Mouse (Mus musculus) hindbrain, postnatal 0 days (tissue): ENCODE measurements around the gene Col6a3. TPM values are rescaled to one million over a fixed set of nuclear protein-coding genes. Genes with fewer than 3 reads are reported as not detected.

ENCODE experiments used
- ATAC-seq: fragments of 200-750 bp; cut with Nextera tagmentation; 2 replicates; pipeline ENCODE4 v1.8.0; 2017; ENCODE audit warnings: mild to moderate bottlenecking, moderate TSS enrichment, moderate library complexity
- DNase-seq: peaks from one replicate; pipeline ENCODE4 v3.0.0-alpha.2; 2015; ENCODE audit warnings: low spot score
- H3K27ac ChIP-seq: fragments of 300-500 bp; sonication (generic); 2 replicates; pipeline ENCODE4 v1.5.1; 2014; ENCODE audit warnings: mild to moderate bottlenecking
- H3K27me3 ChIP-seq: fragments of 300-500 bp; sonication (generic); 2 replicates; pipeline ENCODE4 v1.6.1; 2014; ENCODE audit warnings: low read length, mixed read lengths; ENCODE audit not compliant: insufficient read depth
- H3K36me3 ChIP-seq: fragments of 300-500 bp; sonication (generic); 2 replicates; pipeline ENCODE4 v1.6.1; 2014; ENCODE audit warnings: low read length, mixed read lengths; ENCODE audit not compliant: insufficient read depth
- H3K4me1 ChIP-seq: fragments of 300-500 bp; sonication (generic); 2 replicates; pipeline ENCODE4 v1.6.1; 2014; ENCODE audit warnings: antibody characterized with exemption, low read length, mixed read lengths; ENCODE audit not compliant: insufficient read depth
- H3K4me2 ChIP-seq: fragments of 300-500 bp; sonication (generic); 2 replicates; pipeline ENCODE4 v1.6.1; 2014; ENCODE audit warnings: low read depth, mild to moderate bottlenecking, low read length, moderate library complexity, mixed read lengths
- H3K4me3 ChIP-seq: fragments of 300-500 bp; sonication (generic); 2 replicates; pipeline ENCODE4 v1.5.1; 2014; ENCODE audit warnings: low read length
- H3K9ac ChIP-seq: fragments of 300-500 bp; sonication (generic); replicated peaks from 2 replicates; pipeline ENCODE4 v1.6.1; 2014; ENCODE audit warnings: mild to moderate bottlenecking, low read length, moderate library complexity, mixed read lengths
- H3K9me3 ChIP-seq: fragments of 300-500 bp; sonication (generic); 2 replicates; pipeline ENCODE4 v1.6.1; 2016; ENCODE audit warnings: low read length, mixed read lengths
- CTCF ChIP-seq: IDR thresholded peaks from 2 replicates; pipeline ENCODE4 v1.5.1; 2016; ENCODE audit warnings: antibody characterized with exemption, control low read depth, low read depth
- WGBS: fragments of 180-500 bp; shearing (Covaris S2); extraction: QIAGEN DNeasy Blood & Tissue Kit; methylation state at CpG from one replicate; pipeline ENCODE4 v1.1.7; 2014; 5-methylcytosine and 5-hydroxymethylcytosine counted together
- polyA plus RNA-seq: library from polyadenylated mRNA; unstranded; fragments of >200 nt; fragmentation: Nextera tagmentation; extraction: Ambion mirVana; gene quantifications from 2 replicates; pipeline ENCODE4 v1.2.1, GENCODE M21; 2015
- total RNA-seq: library from RNA; depleted of rRNA; stranded (reverse); fragments of >200 nt; gene quantifications from 2 replicates; pipeline ENCODE4 v1.2.3, GENCODE M21; 2014

The Col6a3 gene
- total and polyA plus RNA-seq, 2 experiments from 2014 or later: 4.9 to 19.2 TPM

DNA sequence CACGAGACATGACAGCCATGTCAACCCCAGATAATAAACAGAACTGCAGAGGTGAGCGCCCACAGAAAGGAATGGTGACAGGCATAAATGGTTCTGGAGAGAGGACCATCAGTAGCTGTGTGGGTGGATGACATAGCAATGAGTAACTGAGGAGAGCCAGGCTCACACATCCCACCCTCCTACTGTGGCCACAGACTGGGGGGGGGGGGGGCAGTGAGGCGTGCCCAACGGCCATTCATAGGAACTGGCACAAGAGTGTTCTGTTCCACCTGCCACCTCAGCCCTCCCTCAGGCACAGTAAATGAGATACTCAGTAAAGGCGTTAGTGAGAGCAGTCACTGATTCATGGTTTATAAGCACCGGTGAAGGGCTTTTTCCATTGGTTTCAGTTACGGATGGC, 23.0 kb upstream of the Col6a3 start:
- Histone ChIP-seq H3K36me3 (no peaks in the 10 kb centered on the region), H3K27me3 (no peaks in the 10 kb centered on the region), H3K4me3 (no peak overlapping the region), H3K9me3 (no peaks in the 10 kb centered on the region), H3K4me2 (no peak overlapping the region), H3K4me1 (no peaks in the 10 kb centered on the region), H3K27ac (no peak overlapping the region), H3K9ac (no peak overlapping the region)
- WGBS: 80% methylated on average over 7 of the region's 7 CpGs
- no peak for TF ChIP-seq CTCF
- no peak for ATAC-seq
- DNase-seq: no peak

- TF ChIP-seq CTCF: no peak
- peak; percentile 43 for DNase-seq
- H3K9me3 ChIP-seq: no peaks in the 10 kb centered on the region
- no peaks in the 10 kb centered on the region for H3K4me1 ChIP-seq
- H3K4me3 ChIP-seq: no peak overlapping the region
- 43% methylated on average over 5 of the region's 5 CpGs for WGBS
- no peaks in the 10 kb centered on the region for H3K27me3 ChIP-seq
- ATAC-seq: no peak
- H3K27ac ChIP-seq: no peak overlapping the region
- no peak overlapping the region for H3K9ac ChIP-seq
- H3K36me3 ChIP-seq: no peaks in the 10 kb centered on the region
- no peak overlapping the region for H3K4me2 ChIP-seq
These were observed 12.1 kb upstream of the Col6a3 start for GRCm38 (mm10) chr1:90855880-90856279.

DNA sequence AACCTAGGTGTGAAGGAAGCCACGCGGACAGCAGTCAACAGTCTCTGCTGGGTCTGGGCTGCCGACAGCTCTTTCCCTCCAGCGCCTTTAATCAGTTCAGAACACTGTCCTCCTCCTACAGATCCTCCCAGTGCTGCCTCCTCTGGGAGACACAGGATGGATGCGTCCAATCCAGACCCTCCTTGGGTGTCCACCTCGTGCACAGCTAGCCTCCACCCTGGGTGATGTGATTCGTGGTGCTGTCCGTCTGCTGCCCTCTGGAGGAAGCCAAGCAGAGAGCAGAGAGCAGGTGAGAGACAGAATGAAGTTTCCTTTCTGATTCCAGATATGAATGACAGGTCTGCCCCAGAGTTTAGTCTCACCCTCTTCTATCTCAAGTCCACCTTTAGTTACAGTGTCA, 6.1 kb upstream of the Col6a3 start:
- 35% methylated on average over 8 of the region's 8 CpGs for WGBS
- DNase-seq: peak; percentile 59
- Histone ChIP-seq H3K9ac (no peak overlapping the region), H3K9me3 (no peaks in the 10 kb centered on the region), H3K36me3 (no peaks in the 10 kb centered on the region), H3K4me2 (no peak overlapping the region), H3K4me3 (no peak overlapping the region), H3K4me1 (no peaks in the 10 kb centered on the region), H3K27ac (no peak overlapping the region), H3K27me3 (no peaks in the 10 kb centered on the region)
- peak; percentile 69 for ATAC-seq
- TF ChIP-seq CTCF: peak; percentile 74

GRCm38 (mm10) chr1:90845206-90845605, 1.4 kb upstream of the Col6a3 start:
- no peak for TF ChIP-seq CTCF
- no peaks in the 10 kb centered on the region for H3K9me3 ChIP-seq
- no peak overlapping the region for H3K27ac ChIP-seq
- 54% methylated on average over 10 of the region's 10 CpGs for WGBS
- no peak overlapping the region for H3K4me3 ChIP-seq
- DNase-seq: no peak
- no peak overlapping the region for H3K9ac ChIP-seq
- H3K4me1 ChIP-seq: no peaks in the 10 kb centered on the region; the same call in 1 of the 2 replicates
- no peaks in the 10 kb centered on the region for H3K27me3 ChIP-seq
- no peak for ATAC-seq
- H3K36me3 ChIP-seq: no peaks in the 10 kb centered on the region
- no peak overlapping the region for H3K4me2 ChIP-seq

GRCm38 (mm10) chr1:90842789-90843587, 783 bp downstream of the Col6a3 start:
- 82% methylated on average over 9 of the region's 9 CpGs for WGBS
- ATAC-seq (no peak), DNase-seq (no peak)
- no peak overlapping the region for H3K4me3 ChIP-seq
- H3K27me3 ChIP-seq: no peaks in the 10 kb centered on the region
- no peaks in the 10 kb centered on the region for H3K36me3 ChIP-seq
- H3K27ac ChIP-seq: no peak overlapping the region
- H3K4me2 ChIP-seq: no peak overlapping the region
- no peak overlapping the region for H3K9ac ChIP-seq
- H3K9me3 ChIP-seq: no peaks in the 10 kb centered on the region
- no peaks in the 10 kb centered on the region; the same call in 1 of the 2 replicates for H3K4me1 ChIP-seq
- no peak for TF ChIP-seq CTCF

- peak; percentile 81 for TF ChIP-seq CTCF
- Histone ChIP-seq H3K36me3 (no peaks in the 10 kb centered on the region), H3K4me3 (no peak overlapping the region), H3K27ac (no peak overlapping the region), H3K9me3 (no peaks in the 10 kb centered on the region), H3K9ac (no peak overlapping the region), H3K4me1 (no peaks in the 10 kb centered on the region; the same call in 1 of the 2 replicates), H3K27me3 (no peaks in the 10 kb centered on the region), H3K4me2 (no peak overlapping the region)
- ATAC-seq (no peak; the same call in 1 of the 2 replicates), DNase-seq (peak; percentile 80)
- 8% methylated on average over 4 of the region's 4 CpGs for WGBS
These were observed 3.5 kb downstream of the Col6a3 start for GRCm38 (mm10) chr1:90840250-90840649.

GRCm38 (mm10) chr1:90838657-90839056, 5.1 kb downstream of the Col6a3 start:
- Histone ChIP-seq H3K27me3 (no peaks in the 10 kb centered on the region), H3K4me2 (no peak overlapping the region), H3K4me3 (no peak overlapping the region), H3K36me3 (no peaks in the 10 kb centered on the region), H3K4me1 (no peaks in the 10 kb centered on the region; the same call in 1 of the 2 replicates), H3K27ac (no peak overlapping the region), H3K9ac (no peak overlapping the region), H3K9me3 (no peaks in the 10 kb centered on the region)
- ATAC-seq (no peak), DNase-seq (no peak)
- 77% methylated on average over 4 of the region's 4 CpGs for WGBS
- TF ChIP-seq CTCF: no peak
